Mouse (Mus musculus) thymus, adult 2 months (tissue): ENCODE measurements around the gene Itgb1bp2.

ENCODE experiments used
- CTCF ChIP-seq: fragments of 200-500 bp; IDR thresholded peaks from 2 replicates; pipeline ENCODE4 v1.5.1; 2012; ENCODE audit warnings: mild to moderate bottlenecking, control low read depth, low read length, moderate library complexity, borderline replicate concordance; ENCODE audit not compliant: control insufficient read depth, poor library complexity, insufficient read depth; ENCODE audit errors: extremely low read depth
- POLR2A ChIP-seq: fragments of 200-500 bp; IDR thresholded peaks from 2 replicates; pipeline ENCODE4 v1.6.1; 2012; ENCODE audit warnings: mild to moderate bottlenecking, low read length, control low read depth, moderate library complexity; ENCODE audit not compliant: control insufficient read depth, poor library complexity, insufficient read depth; ENCODE audit errors: extremely low read depth

DNA sequence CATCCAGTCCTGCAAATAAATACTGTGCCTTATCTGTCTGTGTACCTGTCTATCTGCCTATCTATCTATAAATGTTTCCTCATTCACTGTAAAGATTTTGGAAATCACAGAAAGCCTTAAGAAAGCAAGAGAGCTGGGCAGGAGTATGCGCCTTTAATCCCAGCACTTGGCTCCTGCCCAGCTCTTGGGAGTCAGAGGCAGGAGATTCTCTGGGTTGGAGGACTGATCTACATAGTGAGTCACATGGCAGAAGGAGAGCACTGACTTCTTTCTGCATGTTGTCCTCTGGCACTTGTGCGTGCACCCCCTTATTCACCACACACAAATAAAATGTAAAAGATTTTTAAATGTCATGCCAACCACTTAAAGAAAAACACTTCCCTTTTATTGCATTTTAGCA, 25.4 kb upstream of the Itgb1bp2 start:
- TF ChIP-seq CTCF, result no peak
- no peak for TF ChIP-seq POLR2A
